ENCODE assay signal across 10 mouse cellular contexts in genomic region chr8:127516043-127516442, GRCm38 (mm10).
DNase-seq lines count a peak whose midpoint lies in the region; ATAC-seq lines count a peak whose summit lies in the region.
"Had no signal": no experiment of that assay in that cellular context is flagged by ENCODE, and none has a peak within 500 bp of the region (broad histone marks: within the 10 kb centered on the region; RNA-seq: fewer than 3 reads in every experiment).

No protein-coding gene starts in this region.

- WGBS in intestine, embryonic 16.5 days = 33% methylated on average over 2 of the region's 2 CpGs

- no peak overlapping the region for H3K4me3 ChIP-seq in intestine, embryonic 16.5 days (ENCODE audit: low read length)
- H3K4me3 ChIP-seq: myocyte had no signal

- H3K36me3 ChIP-seq in intestine, embryonic 16.5 days (ENCODE audit: control insufficient read depth, insufficient read depth, low read length) = no peaks in the 10 kb centered on the region

- H3K27me3 ChIP-seq in intestine, embryonic 16.5 days (replicated peaks; ENCODE audit: control insufficient read depth, insufficient read depth, low read length) = no peaks in the 10 kb centered on the region

- peak; percentile 33 for DNase-seq in retina, postnatal 1 day
- no peak for DNase-seq in retina, embryonic 14.5 days (ENCODE audit: low spot score)
- DNase-seq in lung, postnatal 36 days = peak; percentile 64
- DNase-seq in yolk sac, embryonic 10.5 days (ENCODE audit: low spot score) = peak; percentile 34
- no peak for DNase-seq in cerebellum, adult 9-11 months
- DNase-seq in layer of hippocampus, adult 9-10 months (ENCODE audit: low spot score) = no peak
- no peak for DNase-seq in natural killer cell, adult 2 months (ENCODE audit: low spot score in 2 of 2)
- DNase-seq: right cerebral cortex, postnatal 25 days had no signal

- no peak overlapping the region for H3K27ac ChIP-seq in intestine, embryonic 16.5 days (ENCODE audit: low read length)

- no peak overlapping the region for H3K9ac ChIP-seq in intestine, embryonic 16.5 days (ENCODE audit: low read depth, low read length)

- H3K4me2 ChIP-seq in intestine, embryonic 16.5 days (ENCODE audit: low read depth, low read length) = no peak overlapping the region

- no peaks in the 10 kb centered on the region for H3K9me3 ChIP-seq in intestine, embryonic 16.5 days (ENCODE audit: control insufficient read depth, low read length)

- peak; percentile 63 for ATAC-seq in intestine, embryonic 16.5 days

- H3K4me1 ChIP-seq in intestine, embryonic 16.5 days (ENCODE audit: control insufficient read depth, insufficient read depth, low read length) = peaks cover 18% of the 10 kb centered on the region

Comparison
In these comparisons a context has a peak if more than half of its experiments do, and no peak if none do; other contexts are left out.
1. DNase-seq: peak in retina, postnatal 1 day (single experiment), lung, postnatal 36 days (single experiment) and yolk sac, embryonic 10.5 days (single experiment); none in retina, embryonic 14.5 days (single experiment), cerebellum, adult 9-11 months (single experiment), layer of hippocampus, adult 9-10 months (single experiment) and natural killer cell, adult 2 months (0 of 2).